Mouse (Mus musculus) neural tube, embryonic 13.5 days (tissue): ENCODE data around the gene Itga8. TPM values are rescaled to one million over a fixed set of nuclear protein-coding genes. Genes with fewer than 3 reads are reported as not detected.

Source experiments
- ATAC-seq: fragments of 200-750 bp; cut with Nextera tagmentation; 2 replicates; pipeline ENCODE4 v1.8.0; 2017; ENCODE audit warnings: low read depth, mild to moderate bottlenecking, moderate TSS enrichment, moderate library complexity
- H3K27ac ChIP-seq: fragments of 300-500 bp; sonication (generic); replicated peaks from 2 replicates; pipeline ENCODE4 v1.5.1; 2015; ENCODE audit warnings: moderate library complexity, mild to moderate bottlenecking, inconsistent platforms
- H3K27me3 ChIP-seq: fragments of 300-500 bp; sonication (generic); 2 replicates; pipeline ENCODE4 v1.6.1; 2015; ENCODE audit warnings: mild to moderate bottlenecking, inconsistent platforms
- H3K36me3 ChIP-seq: fragments of 300-500 bp; sonication (generic); 2 replicates; pipeline ENCODE4 v1.6.1; 2015; ENCODE audit warnings: mild to moderate bottlenecking, inconsistent platforms
- H3K4me1 ChIP-seq: fragments of 300-500 bp; sonication (generic); replicated peaks from 2 replicates; pipeline ENCODE4 v1.6.1; 2015; ENCODE audit warnings: inconsistent platforms
- H3K4me2 ChIP-seq: fragments of 300-500 bp; sonication (generic); 2 replicates; pipeline ENCODE4 v1.6.1; 2015; ENCODE audit warnings: inconsistent platforms, mild to moderate bottlenecking, moderate library complexity
- H3K4me3 ChIP-seq: fragments of 300-500 bp; sonication (generic); 2 replicates; pipeline ENCODE4 v1.5.1; 2015; ENCODE audit warnings: mild to moderate bottlenecking, inconsistent platforms
- H3K9ac ChIP-seq: fragments of 300-500 bp; sonication (generic); 2 replicates; pipeline ENCODE4 v1.6.1; 2015; ENCODE audit warnings: moderate library complexity, mild to moderate bottlenecking, inconsistent platforms
- H3K9me3 ChIP-seq: fragments of 300-500 bp; sonication (generic); 2 replicates; pipeline ENCODE4 v1.6.1; 2016; ENCODE audit warnings: inconsistent platforms
- WGBS: fragments of 180-500 bp; shearing (Covaris S2); methylation state at CpG from one replicate; pipeline ENCODE4 v1.1.7; 2015; 5-methylcytosine and 5-hydroxymethylcytosine counted together
- polyA plus RNA-seq: library from polyadenylated mRNA; unstranded; fragments of >200 nt; fragmentation: Nextera tagmentation; extraction: Ambion mirVana; gene quantifications from 2 replicates; pipeline ENCODE4 v1.2.1, GENCODE M21; 2015

Itga8 gene
- polyA plus RNA-seq, 1 experiment from 2014 or later: 3.4 TPM

- H3K36me3 ChIP-seq: no peaks in the 10 kb centered on the region
- no peak for ATAC-seq
- no peak overlapping the region for H3K9ac ChIP-seq
- H3K4me3 ChIP-seq: no peak overlapping the region
- no peaks in the 10 kb centered on the region for H3K9me3 ChIP-seq
- H3K27me3 ChIP-seq: no peaks in the 10 kb centered on the region
- no peak overlapping the region for H3K4me2 ChIP-seq
- H3K4me1 ChIP-seq: no peaks in the 10 kb centered on the region
- WGBS: 93% methylated on average over 2 of the region's 2 CpGs
- no peak overlapping the region for H3K27ac ChIP-seq
Observed at GRCm38 (mm10) chr2:12180635-12181034, 121.1 kb downstream of the Itga8 start.

- Histone ChIP-seq H3K4me2 (no peak overlapping the region), H3K4me3 (no peak overlapping the region), H3K4me1 (no peaks in the 10 kb centered on the region), H3K36me3 (no peaks in the 10 kb centered on the region), H3K9me3 (no peaks in the 10 kb centered on the region), H3K27ac (no peak overlapping the region), H3K9ac (no peak overlapping the region), H3K27me3 (no peaks in the 10 kb centered on the region)
- no peak for ATAC-seq
- 75% methylated on average over 7 of the region's 7 CpGs for WGBS
Observed at GRCm38 (mm10) chr2:12174722-12175427, 126.8 kb downstream of the Itga8 start.

DNA sequence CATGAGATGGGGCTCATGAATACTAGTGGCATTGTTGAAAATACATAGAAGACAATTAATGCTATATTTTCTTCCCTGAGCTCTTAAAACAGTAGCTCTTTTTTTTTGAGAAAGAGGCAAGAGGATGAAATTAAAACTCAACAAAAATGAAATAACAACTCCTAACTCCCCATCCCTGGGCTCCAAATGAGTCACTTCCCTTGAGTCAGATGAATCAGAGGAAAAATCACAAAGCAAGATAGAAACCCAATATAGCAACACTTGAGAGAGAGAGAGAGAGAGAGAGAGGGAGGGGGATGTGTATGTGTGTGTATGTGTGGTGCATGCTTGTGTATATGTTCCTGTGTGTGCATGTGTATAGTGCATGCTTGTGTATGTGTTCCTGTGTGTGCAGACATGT is 131.5 kb downstream of the Itga8 start:
- Histone ChIP-seq H3K9me3 (no peaks in the 10 kb centered on the region), H3K4me1 (no peaks in the 10 kb centered on the region), H3K9ac (no peak overlapping the region), H3K4me2 (no peak overlapping the region), H3K4me3 (no peak overlapping the region), H3K36me3 (no peaks in the 10 kb centered on the region), H3K27me3 (no peaks in the 10 kb centered on the region), H3K27ac (no peak overlapping the region)
- no peak for ATAC-seq

DNA sequence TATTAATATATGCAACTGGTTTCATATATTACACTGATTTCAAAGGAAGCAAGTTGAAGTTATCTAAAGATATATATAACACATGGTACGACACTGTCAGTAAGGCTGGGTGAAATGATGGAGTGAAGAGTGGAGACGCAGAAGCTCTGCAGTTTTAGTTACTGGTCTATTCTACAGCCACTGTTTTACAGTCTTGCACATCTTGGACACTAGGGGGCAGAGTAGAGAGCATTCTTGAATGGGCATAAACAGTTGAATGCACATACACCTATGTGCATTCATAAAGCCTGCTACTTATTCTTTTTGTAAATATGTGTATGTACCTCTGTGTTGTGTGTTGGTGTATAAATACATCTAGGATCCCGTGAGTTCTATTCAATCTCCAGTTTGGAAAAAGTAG is 141.2 kb downstream of the Itga8 start:
- Histone ChIP-seq H3K4me2 (no peak overlapping the region), H3K9ac (no peak overlapping the region), H3K4me1 (no peaks in the 10 kb centered on the region), H3K27ac (no peak overlapping the region), H3K4me3 (no peak overlapping the region), H3K9me3 (no peaks in the 10 kb centered on the region), H3K27me3 (no peaks in the 10 kb centered on the region), H3K36me3 (no peaks in the 10 kb centered on the region)
- no peak for ATAC-seq
- 92% methylated on average over 3 of the region's 3 CpGs for WGBS

- Histone ChIP-seq H3K4me3 (no peak overlapping the region), H3K27ac (no peak overlapping the region), H3K27me3 (no peaks in the 10 kb centered on the region), H3K4me1 (no peaks in the 10 kb centered on the region), H3K9ac (no peak overlapping the region), H3K4me2 (no peak overlapping the region), H3K36me3 (no peaks in the 10 kb centered on the region), H3K9me3 (no peaks in the 10 kb centered on the region)
- no peak for ATAC-seq
- 57% methylated on average over 1 of the region's 1 CpGs for WGBS
Observed at GRCm38 (mm10) chr2:12157001-12157400, 144.7 kb downstream of the Itga8 start.

DNA sequence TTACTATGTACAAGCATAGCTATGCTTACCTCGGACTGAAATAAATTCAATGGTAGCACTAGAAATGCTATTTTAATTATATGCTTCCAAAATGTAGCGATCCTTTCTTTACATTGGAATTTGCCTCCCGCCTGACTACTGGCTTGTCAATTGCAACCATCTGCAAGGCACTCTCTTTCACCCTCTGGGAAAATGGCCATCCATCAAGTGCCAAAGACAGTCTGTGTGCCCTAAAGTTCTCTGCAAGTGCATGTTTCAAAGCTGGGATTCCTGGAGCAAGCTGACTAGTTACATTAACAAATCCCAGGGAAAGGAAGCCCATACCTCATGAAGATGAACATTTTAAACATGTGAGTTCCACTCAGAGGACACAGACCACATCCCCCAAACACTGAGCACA is 145.3 kb downstream of the Itga8 start:
- Histone ChIP-seq H3K4me1 (no peaks in the 10 kb centered on the region), H3K27ac (no peak overlapping the region), H3K9me3 (no peaks in the 10 kb centered on the region), H3K27me3 (no peaks in the 10 kb centered on the region), H3K4me2 (no peak overlapping the region), H3K4me3 (no peak overlapping the region), H3K9ac (no peak overlapping the region), H3K36me3 (no peaks in the 10 kb centered on the region)
- no peak for ATAC-seq
- 36% methylated on average over 3 of the region's 3 CpGs for whole genome bisulfite sequencing

- WGBS: 89% methylated on average over 6 of the region's 6 CpGs
- no peaks in the 10 kb centered on the region for H3K27me3 ChIP-seq
- ATAC-seq: no peak
- no peaks in the 10 kb centered on the region for H3K9me3 ChIP-seq
- H3K9ac ChIP-seq: no peak overlapping the region
- no peak overlapping the region for H3K4me3 ChIP-seq
- no peak overlapping the region for H3K27ac ChIP-seq
- no peaks in the 10 kb centered on the region for H3K4me1 ChIP-seq
- H3K4me2 ChIP-seq: no peak overlapping the region
- H3K36me3 ChIP-seq: no peaks in the 10 kb centered on the region
Observed at GRCm38 (mm10) chr2:12154676-12155075, 147.0 kb downstream of the Itga8 start.

GRCm38 (mm10) chr2:12153551-12153950 is 148.2 kb downstream of the Itga8 start:
- ATAC-seq: no peak
- Histone ChIP-seq H3K4me2 (no peak overlapping the region), H3K9ac (no peak overlapping the region), H3K4me3 (no peak overlapping the region), H3K36me3 (no peaks in the 10 kb centered on the region), H3K4me1 (no peaks in the 10 kb centered on the region), H3K9me3 (no peaks in the 10 kb centered on the region), H3K27ac (no peak overlapping the region), H3K27me3 (no peaks in the 10 kb centered on the region)
- WGBS: 83% methylated on average over 1 of the region's 1 CpGs

GRCm38 (mm10) chr2:12147902-12148301 is 153.8 kb downstream of the Itga8 start:
- WGBS: 76% methylated on average over 2 of the region's 2 CpGs
- no peak overlapping the region for H3K27ac ChIP-seq
- no peaks in the 10 kb centered on the region for H3K27me3 ChIP-seq
- no peaks in the 10 kb centered on the region for H3K36me3 ChIP-seq
- no peak overlapping the region for H3K4me3 ChIP-seq
- no peaks in the 10 kb centered on the region for H3K9me3 ChIP-seq
- H3K4me2 ChIP-seq: no peak overlapping the region
- ATAC-seq: no peak
- no peak overlapping the region for H3K9ac ChIP-seq
- H3K4me1 ChIP-seq: no peaks in the 10 kb centered on the region

DNA sequence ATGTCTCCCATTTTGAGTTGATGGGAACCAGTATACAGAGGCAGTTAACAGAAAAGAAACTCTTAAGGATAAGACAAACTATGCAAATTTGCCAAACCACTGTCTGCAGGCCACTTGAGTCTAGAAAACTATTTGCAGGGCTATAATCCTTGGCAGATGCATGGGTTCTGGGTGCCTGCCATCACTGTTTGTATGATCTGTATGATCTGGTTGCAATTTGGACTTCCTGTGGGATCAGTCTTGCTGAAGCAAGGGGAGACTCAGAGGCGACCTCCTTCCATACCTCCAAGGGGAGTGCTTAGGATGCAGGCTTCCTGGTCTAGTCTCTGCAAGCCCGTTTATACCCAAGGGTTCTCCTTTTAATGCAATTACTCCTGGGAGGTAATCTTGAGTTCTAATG is 155.1 kb downstream of the Itga8 start:
- no peak overlapping the region for H3K4me2 ChIP-seq
- no peak overlapping the region for H3K27ac ChIP-seq
- no peaks in the 10 kb centered on the region for H3K9me3 ChIP-seq
- no peak overlapping the region for H3K9ac ChIP-seq
- H3K36me3 ChIP-seq: no peaks in the 10 kb centered on the region
- no peaks in the 10 kb centered on the region for H3K27me3 ChIP-seq
- no peak for ATAC-seq
- 59% methylated on average over 2 of the region's 2 CpGs for WGBS
- no peak overlapping the region for H3K4me3 ChIP-seq
- no peaks in the 10 kb centered on the region for H3K4me1 ChIP-seq

DNA sequence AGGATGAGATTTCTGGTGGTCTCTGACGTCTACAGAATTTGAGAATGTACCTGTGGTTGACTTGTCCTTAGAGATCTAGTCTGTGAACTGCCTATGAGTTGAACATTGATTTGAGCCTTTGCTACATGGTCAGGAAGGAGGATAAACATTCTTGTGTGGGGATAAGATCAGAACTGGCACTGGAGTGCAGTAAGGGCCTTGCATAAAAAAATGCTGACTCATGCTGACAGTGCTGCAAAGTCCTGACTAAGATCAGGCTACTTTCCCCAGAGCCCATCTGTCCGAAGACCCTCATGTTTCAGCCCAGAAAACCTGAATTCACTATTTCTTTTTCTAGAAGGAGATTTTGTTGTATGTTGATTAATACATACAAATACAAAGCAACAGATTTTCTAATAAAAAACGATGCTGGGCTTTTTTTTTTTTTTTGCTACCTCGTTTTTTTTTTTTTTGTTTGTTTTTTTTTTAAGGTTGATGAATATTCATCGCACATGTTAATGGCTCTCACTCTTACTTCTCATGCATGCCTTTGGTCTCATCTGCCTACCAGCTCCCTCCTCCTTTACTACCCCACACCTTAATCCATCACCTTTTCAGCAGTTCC is 162.9 kb downstream of the Itga8 start:
- Histone ChIP-seq H3K9ac (no peak overlapping the region), H3K27ac (no peak overlapping the region), H3K4me2 (no peak overlapping the region), H3K4me1 (no peaks in the 10 kb centered on the region), H3K27me3 (no peaks in the 10 kb centered on the region), H3K36me3 (no peaks in the 10 kb centered on the region), H3K4me3 (no peak overlapping the region), H3K9me3 (no peaks in the 10 kb centered on the region)
- 80% methylated on average over 5 of the region's 5 CpGs for WGBS
- no peak for ATAC-seq

- Histone ChIP-seq H3K4me3 (no peak overlapping the region), H3K27me3 (no peaks in the 10 kb centered on the region), H3K4me2 (no peak overlapping the region), H3K9ac (no peak overlapping the region), H3K9me3 (no peaks in the 10 kb centered on the region), H3K4me1 (no peaks in the 10 kb centered on the region), H3K36me3 (no peaks in the 10 kb centered on the region), H3K27ac (no peak overlapping the region)
- no peak for ATAC-seq
Observed at GRCm38 (mm10) chr2:12126580-12126979, 175.1 kb downstream of the Itga8 start.

- Histone ChIP-seq H3K4me2 (no peak overlapping the region), H3K4me3 (no peak overlapping the region), H3K36me3 (no peaks in the 10 kb centered on the region), H3K9ac (no peak overlapping the region), H3K27ac (no peak overlapping the region), H3K27me3 (no peaks in the 10 kb centered on the region), H3K4me1 (no peaks in the 10 kb centered on the region), H3K9me3 (no peaks in the 10 kb centered on the region)
- ATAC-seq: no peak
- 93% methylated on average over 2 of the region's 2 CpGs for WGBS
Observed at GRCm38 (mm10) chr2:12115479-12115878, 186.2 kb downstream of the Itga8 start.
